Mouse (Mus musculus): ENCODE measurements around the gene Rab40c. TPM values are rescaled to one million over a fixed set of nuclear protein-coding genes. Genes with fewer than 3 reads are reported as not detected.

The Rab40c gene
- total and polyA plus RNA-seq, 2 experiments: 6.1 to 24.1 TPM

- no peak for DNase-seq (ENCODE audit: extremely low read depth, low read depth, low spot score)
- no peaks in the 10 kb centered on the region for H3K36me3 ChIP-seq (ENCODE audit: control insufficient read depth, insufficient read depth, low read length)
- peak overlapping the region; percentile 88 for H3K27ac ChIP-seq (replicated peaks; ENCODE audit: insufficient read depth, low read depth, low read length)
- H3K4me1 ChIP-seq (ENCODE audit: control insufficient read depth, insufficient read depth, low read length): peaks cover 27% of the 10 kb centered on the region
- WGBS: 6% methylated on average over 7 of the region's 7 CpGs
- TF ChIP-seq CTCF (IDR thresholded peaks at IDR 0.05; ENCODE audit: low read depth, low read length): no peak
- TF ChIP-seq POLR2A (IDR thresholded peaks at IDR 0.05; ENCODE audit: extremely low read depth, insufficient read depth, low read length): no peak
- peak overlapping the region; percentile 91 for H3K9ac ChIP-seq (ENCODE audit: low read depth, low read length)
- H3K79me2 ChIP-seq (ENCODE audit: control insufficient read depth, insufficient read depth, low read length): peaks cover 21% of the 10 kb centered on the region; the same call in 1 of the 2 replicates
- peak overlapping the region; percentile 87 for H3K4me3 ChIP-seq (ENCODE audit: insufficient read depth, low read depth, low read length)
- no peaks in the 10 kb centered on the region for H3K27me3 ChIP-seq (ENCODE audit: control insufficient read depth, insufficient read depth, low read length)
Measured at GRCm38 (mm10) chr17:25867509-25867835, 52.1 kb downstream of the Rab40c start.

- H3K27me3 ChIP-seq (ENCODE audit: control insufficient read depth, insufficient read depth, low read length): no peaks in the 10 kb centered on the region
- WGBS: 50% methylated on average over 3 of the region's 3 CpGs
- no peak for TF ChIP-seq POLR2A (IDR thresholded peaks at IDR 0.05; ENCODE audit: extremely low read depth, insufficient read depth, low read length)
- TF ChIP-seq CTCF (IDR thresholded peaks at IDR 0.05; ENCODE audit: low read depth, low read length): no peak
- H3K4me3 ChIP-seq (ENCODE audit: insufficient read depth, low read depth, low read length): no peak overlapping the region
- peak overlapping the region; percentile 61 for H3K27ac ChIP-seq (replicated peaks; ENCODE audit: insufficient read depth, low read depth, low read length)
- H3K79me2 ChIP-seq (ENCODE audit: control insufficient read depth, insufficient read depth, low read length): peaks cover 21% of the 10 kb centered on the region; the same call in 1 of the 2 replicates
- DNase-seq (ENCODE audit: extremely low read depth, low read depth, low spot score): peak; percentile 63
- H3K9ac ChIP-seq (ENCODE audit: low read depth, low read length): peak overlapping the region; percentile 33; the same call in 1 of the 2 replicates
- H3K4me1 ChIP-seq (ENCODE audit: control insufficient read depth, insufficient read depth, low read length): peaks cover 30% of the 10 kb centered on the region
- H3K36me3 ChIP-seq (ENCODE audit: control insufficient read depth, insufficient read depth, low read length): no peaks in the 10 kb centered on the region
Measured at GRCm38 (mm10) chr17:25866172-25866571, 53.4 kb downstream of the Rab40c start.

GRCm38 (mm10) chr17:25865288-25865687, 54.2 kb downstream of the Rab40c start:
- H3K27me3 ChIP-seq (ENCODE audit: control insufficient read depth, insufficient read depth, low read length): no peaks in the 10 kb centered on the region
- no peak overlapping the region for H3K4me3 ChIP-seq (ENCODE audit: insufficient read depth, low read depth, low read length)
- H3K4me1 ChIP-seq (ENCODE audit: control insufficient read depth, insufficient read depth, low read length): peaks cover 34% of the 10 kb centered on the region
- no peak for DNase-seq (ENCODE audit: extremely low read depth, low read depth, low spot score)
- H3K36me3 ChIP-seq (ENCODE audit: control insufficient read depth, insufficient read depth, low read length): no peaks in the 10 kb centered on the region
- WGBS: 85% methylated on average over 11 of the region's 11 CpGs
- H3K27ac ChIP-seq (replicated peaks; ENCODE audit: insufficient read depth, low read depth, low read length): peak overlapping the region; percentile 61
- H3K79me2 ChIP-seq (ENCODE audit: control insufficient read depth, insufficient read depth, low read length): peaks cover 21% of the 10 kb centered on the region; the same call in 1 of the 2 replicates
- H3K9ac ChIP-seq (ENCODE audit: low read depth, low read length): 0 out of 2 replicates have a peak overlapping the region, but pooled peaks have one; percentile 8
- TF ChIP-seq POLR2A (IDR thresholded peaks at IDR 0.05; ENCODE audit: extremely low read depth, insufficient read depth, low read length): no peak
- TF ChIP-seq CTCF (IDR thresholded peaks at IDR 0.05; ENCODE audit: low read depth, low read length): no peak

- H3K79me2 ChIP-seq (ENCODE audit: control insufficient read depth, insufficient read depth, low read length): peaks cover 21% of the 10 kb centered on the region; the same call in 1 of the 2 replicates
- 78% methylated on average over 14 of the region's 14 CpGs for WGBS
Measured at GRCm38 (mm10) chr17:25864311-25864710, 55.2 kb downstream of the Rab40c start.

GRCm38 (mm10) chr17:25863681-25864080, 55.8 kb downstream of the Rab40c start:
- no peaks in the 10 kb centered on the region for H3K36me3 ChIP-seq (ENCODE audit: control insufficient read depth, insufficient read depth, low read length)
- TF ChIP-seq POLR2A (IDR thresholded peaks at IDR 0.05; ENCODE audit: extremely low read depth, insufficient read depth, low read length) (no peak), CTCF (IDR thresholded peaks at IDR 0.05; ENCODE audit: low read depth, low read length) (peak; percentile 66)
- peak overlapping the region; percentile 48; the same call in 1 of the 2 replicates for H3K27ac ChIP-seq (replicated peaks; ENCODE audit: insufficient read depth, low read depth, low read length)
- H3K79me2 ChIP-seq (ENCODE audit: control insufficient read depth, insufficient read depth, low read length): peaks cover 21% of the 10 kb centered on the region; the same call in 1 of the 2 replicates
- no peaks in the 10 kb centered on the region for H3K27me3 ChIP-seq (ENCODE audit: control insufficient read depth, insufficient read depth, low read length)
- 25% methylated on average over 6 of the region's 6 CpGs for WGBS
- DNase-seq (ENCODE audit: extremely low read depth, low read depth, low spot score): peak; percentile 90
- peaks cover 30% of the 10 kb centered on the region for H3K4me1 ChIP-seq (ENCODE audit: control insufficient read depth, insufficient read depth, low read length)
- H3K4me3 ChIP-seq (ENCODE audit: insufficient read depth, low read depth, low read length): no peak overlapping the region
- no peak overlapping the region for H3K9ac ChIP-seq (ENCODE audit: low read depth, low read length)

More at GRCm38 (mm10) chr17:25864311-25864710, 55.2 kb downstream of the Rab40c start:
- Histone ChIP-seq H3K4me1 (ENCODE audit: control insufficient read depth, insufficient read depth, low read length) (peaks cover 34% of the 10 kb centered on the region), H3K9ac (ENCODE audit: low read depth, low read length) (no peak overlapping the region; the same call in 1 of the 2 replicates), H3K27ac (replicated peaks; ENCODE audit: insufficient read depth, low read depth, low read length) (peak overlapping the region; percentile 48), H3K36me3 (ENCODE audit: control insufficient read depth, insufficient read depth, low read length) (no peaks in the 10 kb centered on the region), H3K27me3 (ENCODE audit: control insufficient read depth, insufficient read depth, low read length) (no peaks in the 10 kb centered on the region), H3K4me3 (ENCODE audit: insufficient read depth, low read depth, low read length) (no peak overlapping the region)
- TF ChIP-seq POLR2A (IDR thresholded peaks at IDR 0.05; ENCODE audit: extremely low read depth, insufficient read depth, low read length) (no peak), CTCF (IDR thresholded peaks at IDR 0.05; ENCODE audit: low read depth, low read length) (no peak)
- DNase-seq (ENCODE audit: extremely low read depth, low read depth, low spot score): no peak

Measured in liver, adult 2 months (tissue).